Mouse (Mus musculus) forebrain, embryonic 11.5 days (tissue): Measurements from ENCODE around the gene Mon1a. TPM values are rescaled to one million over a fixed set of nuclear protein-coding genes. Genes with fewer than 3 reads are reported as not detected.

Experiments used
- ATAC-seq: fragments of 200-750 bp; cut with Nextera tagmentation; replicated peaks from 2 replicates; pipeline ENCODE4 v1.8.0; 2017; ENCODE audit warnings: moderate TSS enrichment; ENCODE audit not compliant: low FRiP score
- DNase-seq: peaks from one replicate; pipeline ENCODE4 v3.0.0-alpha.2; 2017; ENCODE audit warnings: low spot score
- H3K27ac ChIP-seq: fragments of 300-500 bp; sonication (generic); 2 replicates; pipeline ENCODE4 v1.5.1; 2014; ENCODE audit warnings: low read depth, low read length
- H3K27me3 ChIP-seq: fragments of 300-500 bp; sonication (generic); 2 replicates; pipeline ENCODE4 v1.6.1; 2014; ENCODE audit warnings: mild to moderate bottlenecking, low read length, mixed read lengths; ENCODE audit not compliant: control insufficient read depth, insufficient read depth
- H3K36me3 ChIP-seq: fragments of 300-500 bp; sonication (generic); 2 replicates; pipeline ENCODE4 v1.6.1; 2014; ENCODE audit warnings: mild to moderate bottlenecking, low read length, moderate library complexity, mixed read lengths; ENCODE audit not compliant: control insufficient read depth, insufficient read depth
- H3K4me1 ChIP-seq: fragments of 300-500 bp; sonication (generic); replicated peaks from 2 replicates; pipeline ENCODE4 v1.6.1; 2014; ENCODE audit warnings: low read length, mixed read lengths; ENCODE audit not compliant: control insufficient read depth, insufficient read depth
- H3K4me2 ChIP-seq: fragments of 300-500 bp; sonication (generic); 2 replicates; pipeline ENCODE4 v1.6.1; 2014; ENCODE audit warnings: low read depth, mild to moderate bottlenecking, low read length, moderate library complexity, mixed read lengths; ENCODE audit not compliant: severe bottlenecking
- H3K4me3 ChIP-seq: fragments of 300-500 bp; sonication (generic); 2 replicates; pipeline ENCODE4 v1.5.1; 2014; ENCODE audit warnings: low read depth, low read length
- H3K9ac ChIP-seq: fragments of 300-500 bp; sonication (generic); 2 replicates; pipeline ENCODE4 v1.6.1; 2014; ENCODE audit warnings: low read length
- H3K9me3 ChIP-seq: fragments of 300-500 bp; sonication (generic); 2 replicates; pipeline ENCODE4 v1.6.1; 2016; ENCODE audit warnings: low read length, mixed read lengths; ENCODE audit not compliant: control insufficient read depth
- WGBS: fragments of 180-500 bp; shearing (Covaris S2); extraction: QIAGEN DNeasy Blood & Tissue Kit; methylation state at CpG from one replicate; pipeline ENCODE4 v1.1.7; 2014; 5-methylcytosine and 5-hydroxymethylcytosine counted together
- polyA plus RNA-seq: library from polyadenylated mRNA; unstranded; fragments of >200 nt; fragmentation: Nextera tagmentation; extraction: Ambion mirVana; gene quantifications from 2 replicates; pipeline ENCODE4 v1.2.1, GENCODE M21; 2014

Gene Mon1a
- polyA plus RNA-seq, 1 experiment from 2014 or later = 14.9 TPM

DNA sequence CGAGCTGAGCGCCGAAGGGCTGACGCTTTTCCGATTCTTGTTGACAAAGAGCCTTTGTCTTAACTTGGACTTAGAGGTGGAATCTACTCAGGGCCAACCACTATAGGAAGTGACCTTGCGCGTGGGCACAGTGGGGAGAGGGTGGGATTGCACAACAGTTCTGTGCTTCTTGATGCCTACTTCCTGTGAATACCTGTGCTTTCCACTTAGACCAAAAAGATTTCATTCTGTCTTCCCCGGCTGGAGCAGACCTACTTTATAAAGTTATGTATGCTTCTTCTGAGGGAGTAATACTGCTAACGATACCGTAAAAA lies 61.9 kb downstream of the Mon1a start, which contains the start of gene Traip:
Traip (plus strand) TSS at position 215 of the 314 bp plus-strand sequence.
- peak within 1 kb of the TSS; percentile 58 for H3K4me2 ChIP-seq
- no peaks in the 10 kb centered on the region for H3K9me3 ChIP-seq
- peaks cover 2% of the 10 kb centered on the region; the same call in 1 of the 2 replicates for H3K4me1 ChIP-seq
- peak within 1 kb of the TSS; percentile 66 for H3K4me3 ChIP-seq
- 91% methylated on average over 10 of the region's 10 CpGs for WGBS
- H3K9ac ChIP-seq = peak within 1 kb of the TSS; percentile 69
- DNase-seq = no peak
- no peaks in the 10 kb centered on the region for H3K36me3 ChIP-seq
- no peak for ATAC-seq
- peak within 1 kb of the TSS; percentile 75 for H3K27ac ChIP-seq
- no peaks in the 10 kb centered on the region for H3K27me3 ChIP-seq

- peak; percentile 94 for DNase-seq
- ATAC-seq = peak; percentile 94
- H3K4me3 ChIP-seq = peak overlapping the region; percentile 66
- H3K36me3 ChIP-seq = no peaks in the 10 kb centered on the region
- peaks cover 2% of the 10 kb centered on the region; the same call in 1 of the 2 replicates for H3K4me1 ChIP-seq
- no peaks in the 10 kb centered on the region for H3K27me3 ChIP-seq
- peak overlapping the region; percentile 75 for H3K27ac ChIP-seq
- 15% methylated on average over 45 of the region's 45 CpGs for WGBS
- peak overlapping the region; percentile 58 for H3K4me2 ChIP-seq
- no peaks in the 10 kb centered on the region for H3K9me3 ChIP-seq
- H3K9ac ChIP-seq = peak overlapping the region; percentile 69
These were observed 62.8 kb downstream of the Mon1a start for GRCm38 (mm10) chr9:107950460-107951355.

Other genes starting within 250 kb of the Mon1a start
- gene Slc38a3, start 218.6 kb upstream of the Mon1a start, polyA plus RNA-seq = 6.7 TPM in 2 replicates
- 1.6 and 2.6 TPM in 2 replicates for gene Gnat1, start 208.4 kb upstream of the Mon1a start, polyA plus RNA-seq
- gene Sema3f, start 177.7 kb upstream of the Mon1a start, polyA plus RNA-seq = 13.2 and 15.9 TPM in 2 replicates
- 198 and 206 TPM in 2 replicates for gene Rbm5, start 117.2 kb upstream of the Mon1a start, polyA plus RNA-seq
- 112 and 119 TPM in 2 replicates for gene Rbm6, start 14.9 kb upstream of the Mon1a start, polyA plus RNA-seq
- gene Mst1r, start 18.7 kb downstream of the Mon1a start, polyA plus RNA-seq = 0.36 and 0.43 TPM in 2 replicates
- not detected in 2 replicates for gene Actl11, start 40.3 kb downstream of the Mon1a start, polyA plus RNA-seq
- 7.4 and 8.0 TPM in 2 replicates for gene Camkv, start 47.5 kb downstream of the Mon1a start, polyA plus RNA-seq
- gene Traip, start 62.0 kb downstream of the Mon1a start, polyA plus RNA-seq = 38.2 and 39.7 TPM in 2 replicates
- 7.9 and 8.4 TPM in 2 replicates for gene Uba7, start 87.4 kb downstream of the Mon1a start, polyA plus RNA-seq
- gene Gm20661, start 94.9 kb downstream of the Mon1a start, polyA plus RNA-seq = 1.0 and 1.7 TPM in 2 replicates
- 22.8 and 26.5 TPM in 2 replicates for gene Inka1, start 97.7 kb downstream of the Mon1a start, polyA plus RNA-seq
- gene Cdhr4, start 104.3 kb downstream of the Mon1a start, polyA plus RNA-seq = 1.9 and 3.4 TPM in 2 replicates
- 0.39 and 1.1 TPM in 2 replicates for gene Gm20662, start 108.2 kb downstream of the Mon1a start, polyA plus RNA-seq
- gene Ip6k1, start 114.3 kb downstream of the Mon1a start, polyA plus RNA-seq = 41.1 and 43.3 TPM in 2 replicates
- 19.9 and 20.7 TPM in 2 replicates for gene Gmppb, start 161.1 kb downstream of the Mon1a start, polyA plus RNA-seq
- gene Amigo3, start 165.0 kb downstream of the Mon1a start, polyA plus RNA-seq = 2.4 and 2.7 TPM in 2 replicates
- 0.28 and 0.56 TPM in 2 replicates for gene Mst1, start 192.3 kb downstream of the Mon1a start, polyA plus RNA-seq
- 34.7 and 37.0 TPM in 2 replicates for gene Rnf123, start 195.2 kb downstream of the Mon1a start, polyA plus RNA-seq
- gene Apeh, start 206.5 kb downstream of the Mon1a start, polyA plus RNA-seq = 53.3 and 61.5 TPM in 2 replicates